Mouse (Mus musculus) lung, postnatal 0 days (tissue): ENCODE measurements at regions not wholly inside any gene's neighbourhood (a gene's known extent, or its start where the extent isn't known, plus 50 kb on each side); places are given as distances from the start of the nearest gene placed in this dataset.

Experiments used
- CTCF ChIP-seq: IDR thresholded peaks from 2 replicates; pipeline ENCODE4 v1.5.1; 2016; ENCODE audit warnings: antibody characterized with exemption, mild to moderate bottlenecking
- EP300 ChIP-seq: IDR thresholded peaks from 2 replicates; pipeline ENCODE4 v1.6.1; 2016; ENCODE audit warnings: antibody characterized with exemption, mild to moderate bottlenecking, control low read depth

DNA sequence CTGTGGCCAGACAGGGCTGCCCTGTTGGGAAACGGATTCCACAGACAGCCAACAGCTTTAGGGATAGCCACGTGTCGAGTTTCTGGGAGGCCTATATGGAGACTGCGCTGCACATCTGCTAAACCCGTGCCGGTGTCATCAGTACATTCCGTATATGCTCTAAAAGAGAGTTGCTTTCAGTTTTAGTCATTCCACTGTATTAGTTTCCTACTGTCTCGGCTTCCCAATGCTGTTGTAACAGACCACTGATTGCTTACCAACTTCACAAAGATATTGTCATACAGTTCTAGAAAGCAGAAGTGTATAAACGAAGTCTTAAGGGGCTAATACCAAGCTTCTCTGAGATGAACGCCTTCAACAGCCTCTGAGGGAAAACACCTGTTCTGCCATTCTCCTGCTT lies 622.5 kb downstream of the Stpg2 start:
- TF ChIP-seq CTCF (no peak), EP300 (no peak)
